Mouse (Mus musculus): ENCODE results near the gene Rassf3.

DNA sequence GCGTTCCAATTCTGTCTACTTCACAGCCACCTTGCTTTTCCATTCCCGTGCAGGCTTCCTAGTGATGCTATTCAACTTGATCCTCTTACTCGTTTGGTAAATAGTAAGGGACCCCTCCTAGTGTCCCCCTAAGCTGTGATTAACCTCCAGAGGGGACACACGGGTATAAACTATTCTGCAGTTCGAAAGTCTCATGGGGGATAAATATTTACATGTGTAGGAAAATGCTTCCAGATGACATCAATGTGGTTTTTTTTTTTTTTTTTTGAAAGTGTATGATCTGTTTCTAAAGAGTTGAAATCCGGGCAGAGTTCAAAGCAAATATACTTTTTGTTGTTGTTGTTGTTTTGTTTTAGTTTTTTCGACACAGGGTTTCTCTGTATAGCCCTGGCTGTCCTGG lies 29.8 kb upstream of the Rassf3 start:
- no peak for TF ChIP-seq GATA1 (IDR thresholded peaks at IDR 0.05; ENCODE audit: low read length)
- TF ChIP-seq TAL1 (IDR thresholded peaks at IDR 0.05; ENCODE audit: low read length): no peak
